In genomic region chr4:152622022-152622777, GRCm38 (mm10) we compare ENCODE assay signal across 14 mouse cellular contexts.
DNase-seq lines count a peak whose midpoint lies in the region; ATAC-seq and TF ChIP-seq lines count a peak whose summit lies in the region.
"Had no signal": no experiment of that assay in that cellular context is flagged by ENCODE, and none has a peak within 500 bp of the region (broad histone marks: within the 10 kb centered on the region; RNA-seq: fewer than 3 reads in every experiment).

No protein-coding gene starts in this region.

- no peaks in the 10 kb centered on the region for H3K27me3 ChIP-seq in neural tube, embryonic 11.5 days (ENCODE audit: control insufficient read depth, insufficient read depth, low read length)
- no peaks in the 10 kb centered on the region for H3K27me3 ChIP-seq in hindbrain, embryonic 14.5 days (ENCODE audit: control insufficient read depth, insufficient read depth, low read length)
- no peaks in the 10 kb centered on the region for H3K27me3 ChIP-seq in midbrain, postnatal 0 days (ENCODE audit: insufficient read depth, low read length)
- H3K27me3 ChIP-seq in kidney, embryonic 16.5 days (ENCODE audit: insufficient read depth, low read length), result no peaks in the 10 kb centered on the region
- H3K27me3 ChIP-seq: CH12.LX had no signal

- 70% methylated on average over 9 of the region's 9 CpGs for WGBS in neural tube, embryonic 11.5 days
- 64% methylated on average over 9 of the region's 9 CpGs for WGBS in hindbrain, embryonic 14.5 days
- WGBS in midbrain, postnatal 0 days, result 60% methylated on average over 9 of the region's 9 CpGs
- WGBS in kidney, embryonic 16.5 days, result 63% methylated on average over 9 of the region's 9 CpGs

- H3K9ac ChIP-seq in neural tube, embryonic 11.5 days (ENCODE audit: low read length), result peak overlapping the region; percentile 8; the same call in 1 of the 2 replicates
- H3K9ac ChIP-seq in hindbrain, embryonic 14.5 days, result no peak overlapping the region
- H3K9ac ChIP-seq in midbrain, postnatal 0 days (replicated peaks; ENCODE audit: low read length, poor library complexity, severe bottlenecking), result peak overlapping the region; percentile 30; the same call in 1 of the 2 replicates
- H3K9ac ChIP-seq in kidney, embryonic 16.5 days (replicated peaks; ENCODE audit: low read length), result no peak overlapping the region
- H3K9ac ChIP-seq: embryonic facial prominence, embryonic 15.5 days; liver, embryonic 14.5 days had no signal

- peaks cover 3% of the 10 kb centered on the region; the same call in 1 of the 2 replicates for H3K4me1 ChIP-seq in neural tube, embryonic 11.5 days (ENCODE audit: control insufficient read depth, insufficient read depth, low read length)
- peaks cover 35% of the 10 kb centered on the region for H3K4me1 ChIP-seq in hindbrain, embryonic 14.5 days (replicated peaks; ENCODE audit: control insufficient read depth, insufficient read depth, low read length)
- H3K4me1 ChIP-seq in midbrain, postnatal 0 days (ENCODE audit: insufficient read depth, low read length), result peaks cover 10% of the 10 kb centered on the region
- peaks cover 10% of the 10 kb centered on the region for H3K4me1 ChIP-seq in kidney, embryonic 16.5 days (ENCODE audit: insufficient read depth, low read length)

- no peak overlapping the region for H3K4me2 ChIP-seq in neural tube, embryonic 11.5 days (ENCODE audit: low read depth)
- peak overlapping the region; percentile 23; the same call in 1 of the 2 replicates for H3K4me2 ChIP-seq in hindbrain, embryonic 14.5 days (replicated peaks)
- H3K4me2 ChIP-seq in midbrain, postnatal 0 days (ENCODE audit: low read depth, low read length, poor library complexity, severe bottlenecking), result peak overlapping the region; percentile 15; the same call in 1 of the 2 replicates
- H3K4me2 ChIP-seq in kidney, embryonic 16.5 days (replicated peaks; ENCODE audit: low read depth, low read length), result no peak overlapping the region
- H3K4me2 ChIP-seq: embryonic facial prominence, embryonic 15.5 days had no signal

- no peak overlapping the region for H3K27ac ChIP-seq in neural tube, embryonic 11.5 days (ENCODE audit: low read depth, low read length)
- H3K27ac ChIP-seq in hindbrain, embryonic 14.5 days, result peak overlapping the region; percentile 30; the same call in 1 of the 2 replicates
- H3K27ac ChIP-seq in midbrain, postnatal 0 days (ENCODE audit: low read depth, low read length), result peak overlapping the region; percentile 55; the same call in 1 of the 2 replicates
- no peak overlapping the region for H3K27ac ChIP-seq in kidney, embryonic 16.5 days (ENCODE audit: low read length)
- H3K27ac ChIP-seq: embryonic facial prominence, embryonic 15.5 days; liver, embryonic 14.5 days had no signal

- H3K4me3 ChIP-seq in neural tube, embryonic 11.5 days (ENCODE audit: low read depth, low read length), result no peak overlapping the region
- H3K4me3 ChIP-seq in hindbrain, embryonic 14.5 days (replicated peaks; ENCODE audit: low read length), result no peak overlapping the region
- H3K4me3 ChIP-seq in midbrain, postnatal 0 days (ENCODE audit: low read depth, low read length), result no peak overlapping the region
- no peak overlapping the region for H3K4me3 ChIP-seq in kidney, embryonic 16.5 days (ENCODE audit: low read length)
- H3K4me3 ChIP-seq: embryonic facial prominence, embryonic 15.5 days had no signal

- no peaks in the 10 kb centered on the region for H3K9me3 ChIP-seq in neural tube, embryonic 11.5 days (ENCODE audit: control insufficient read depth, low read length)
- H3K9me3 ChIP-seq in hindbrain, embryonic 14.5 days (ENCODE audit: control insufficient read depth, low read length), result no peaks in the 10 kb centered on the region
- H3K9me3 ChIP-seq in midbrain, postnatal 0 days (ENCODE audit: low read length), result no peaks in the 10 kb centered on the region
- H3K9me3 ChIP-seq in kidney, embryonic 16.5 days (ENCODE audit: low read length), result peaks cover 3% of the 10 kb centered on the region; the same call in 1 of the 2 replicates
- H3K9me3 ChIP-seq: embryonic facial prominence, embryonic 15.5 days had no signal

- ATAC-seq in neural tube, embryonic 11.5 days (ENCODE audit: insufficient read depth, low FRiP score, low TSS enrichment), result no peak
- ATAC-seq in hindbrain, embryonic 14.5 days (ENCODE audit: low FRiP score), result 0 out of 2 replicates have a peak, but pooled peaks have one; percentile 31
- no peak for ATAC-seq in midbrain, postnatal 0 days (ENCODE audit: low FRiP score)
- ATAC-seq in granulocyte monocyte progenitor cell, adult 5-6 weeks (replicated peaks; ENCODE audit: poor library complexity, severe bottlenecking), result no peak
- ATAC-seq in kidney, embryonic 16.5 days (ENCODE audit: low FRiP score, low TSS enrichment), result no peak

- peak; percentile 76 for TF ChIP-seq CTCF in midbrain, postnatal 0 days (IDR thresholded peaks at IDR 0.05)

- no peaks in the 10 kb centered on the region for H3K36me3 ChIP-seq in neural tube, embryonic 11.5 days (ENCODE audit: control insufficient read depth, insufficient read depth, low read length)
- no peaks in the 10 kb centered on the region for H3K36me3 ChIP-seq in hindbrain, embryonic 14.5 days (replicated peaks; ENCODE audit: control insufficient read depth, insufficient read depth)
- no peaks in the 10 kb centered on the region for H3K36me3 ChIP-seq in midbrain, postnatal 0 days (ENCODE audit: insufficient read depth, low read length)
- no peaks in the 10 kb centered on the region for H3K36me3 ChIP-seq in kidney, embryonic 16.5 days (ENCODE audit: insufficient read depth, low read length)
- H3K36me3 ChIP-seq: embryonic facial prominence, embryonic 15.5 days had no signal

- no peak for DNase-seq in neural tube, embryonic 11.5 days (ENCODE audit: low spot score)
- DNase-seq in neural tube, embryonic 10.5 days (ENCODE audit: extremely low spot score, low spot score), result no peak
- peak; percentile 54 for DNase-seq in hindbrain, embryonic 14.5 days (ENCODE audit: low spot score)
- peak; percentile 81 for DNase-seq in midbrain, postnatal 0 days (ENCODE audit: low spot score)
- peak; percentile 77 for DNase-seq in telencephalon, adult 2 months (ENCODE audit: low read depth, low spot score)
- no peak for DNase-seq in spleen, postnatal 14 days (ENCODE audit: low spot score in 2 of 2)
- DNase-seq: cerebellum, adult 11 months; gastrocnemius, postnatal 25 days; thymus, postnatal 25 days had no signal

Comparison
In these comparisons a context has a peak if more than half of its experiments do, and no peak if none do; other contexts are left out.
1. DNase-seq: peak in hindbrain, embryonic 14.5 days (single experiment), midbrain, postnatal 0 days (single experiment) and telencephalon, adult 2 months (single experiment); none in neural tube, embryonic 11.5 days (single experiment), neural tube, embryonic 10.5 days (single experiment) and spleen, postnatal 14 days (0 of 2).
2. H3K27ac ChIP-seq: peak in hindbrain, embryonic 14.5 days (single experiment) and midbrain, postnatal 0 days (single experiment); none in neural tube, embryonic 11.5 days (single experiment) and kidney, embryonic 16.5 days (single experiment).
3. H3K4me2 ChIP-seq: peak in hindbrain, embryonic 14.5 days (single experiment) and midbrain, postnatal 0 days (single experiment); none in neural tube, embryonic 11.5 days (single experiment) and kidney, embryonic 16.5 days (single experiment).
4. H3K9ac ChIP-seq: peak in neural tube, embryonic 11.5 days (single experiment) and midbrain, postnatal 0 days (single experiment); none in hindbrain, embryonic 14.5 days (single experiment) and kidney, embryonic 16.5 days (single experiment).